Mouse (Mus musculus) right cerebral cortex, postnatal 36 days (tissue): ENCODE data around the gene Abcc12.

ENCODE experiments used
- DNase-seq, 2 experiments: peaks; one replicate each; pipeline ENCODE4 v3.0.0; 2022; ENCODE audit warnings: low spot score in 2 of 2, mixed read lengths in 1 of 2

Gene Abcc12

DNA sequence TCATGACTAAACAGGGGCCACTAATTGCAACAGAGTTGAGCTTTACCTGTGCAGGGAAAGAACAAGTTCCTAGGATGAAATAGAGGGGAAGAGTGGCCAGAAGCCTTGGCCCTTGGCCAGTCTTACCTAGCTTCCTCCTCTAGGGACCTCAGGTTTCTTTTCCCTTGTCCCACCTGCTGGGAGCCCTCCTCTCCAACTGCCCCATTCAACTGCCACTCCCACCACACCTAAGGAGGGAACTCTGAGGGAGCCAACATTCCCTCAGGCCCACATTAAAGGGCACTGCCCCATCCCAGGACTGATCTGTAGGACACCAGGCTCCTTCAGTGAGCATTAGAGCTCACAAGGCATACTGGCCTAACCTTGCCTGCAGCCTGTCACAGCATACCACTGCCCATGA, at the start of gene Abcc12:
Gene Abcc12 (minus strand): TSS at position 229 of the 400 bp plus-strand sequence.
- no peak for DNase-seq

DNA sequence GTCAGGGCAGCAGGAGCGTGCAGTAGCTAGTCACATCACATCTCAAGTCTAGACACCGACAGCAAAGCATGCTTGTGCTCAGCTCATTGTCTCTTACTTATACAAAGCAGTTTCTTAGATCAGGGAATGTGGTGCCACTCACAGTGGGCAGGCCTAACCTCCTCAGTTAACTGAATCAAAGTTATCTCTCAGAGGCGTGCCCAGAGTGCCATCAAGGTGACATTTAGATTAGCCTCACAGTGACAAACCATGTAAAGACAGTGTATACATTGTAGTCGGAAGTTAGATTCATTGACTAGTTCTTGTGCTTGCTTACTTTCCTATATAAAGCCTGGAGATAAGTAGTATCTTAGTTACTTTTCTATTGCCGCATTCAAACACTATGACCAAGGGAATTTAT, 49.7 kb upstream of the Abcc12 start:
- no peak for DNase-seq

DNA sequence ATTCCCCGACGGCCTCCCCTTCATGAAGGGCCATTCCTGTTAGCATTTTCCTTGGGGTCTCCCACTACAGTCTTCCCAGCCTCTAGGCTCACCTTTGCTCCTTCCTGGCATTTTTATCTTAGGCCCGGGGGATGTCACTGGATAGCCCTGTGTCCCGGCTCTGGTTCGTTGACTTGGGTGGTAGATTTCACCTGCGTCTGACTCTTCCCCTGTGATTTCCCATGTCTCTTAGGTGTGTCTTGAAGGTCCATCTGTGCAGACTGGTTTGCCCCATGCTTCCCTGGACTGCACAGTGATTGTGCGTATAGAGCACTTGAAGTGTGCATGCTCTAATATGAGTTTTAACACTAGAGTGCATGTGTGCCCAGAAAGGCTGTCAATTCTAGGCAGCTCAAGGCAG, 44.4 kb upstream of the Abcc12 start:
- DNase-seq: no peak

DNA sequence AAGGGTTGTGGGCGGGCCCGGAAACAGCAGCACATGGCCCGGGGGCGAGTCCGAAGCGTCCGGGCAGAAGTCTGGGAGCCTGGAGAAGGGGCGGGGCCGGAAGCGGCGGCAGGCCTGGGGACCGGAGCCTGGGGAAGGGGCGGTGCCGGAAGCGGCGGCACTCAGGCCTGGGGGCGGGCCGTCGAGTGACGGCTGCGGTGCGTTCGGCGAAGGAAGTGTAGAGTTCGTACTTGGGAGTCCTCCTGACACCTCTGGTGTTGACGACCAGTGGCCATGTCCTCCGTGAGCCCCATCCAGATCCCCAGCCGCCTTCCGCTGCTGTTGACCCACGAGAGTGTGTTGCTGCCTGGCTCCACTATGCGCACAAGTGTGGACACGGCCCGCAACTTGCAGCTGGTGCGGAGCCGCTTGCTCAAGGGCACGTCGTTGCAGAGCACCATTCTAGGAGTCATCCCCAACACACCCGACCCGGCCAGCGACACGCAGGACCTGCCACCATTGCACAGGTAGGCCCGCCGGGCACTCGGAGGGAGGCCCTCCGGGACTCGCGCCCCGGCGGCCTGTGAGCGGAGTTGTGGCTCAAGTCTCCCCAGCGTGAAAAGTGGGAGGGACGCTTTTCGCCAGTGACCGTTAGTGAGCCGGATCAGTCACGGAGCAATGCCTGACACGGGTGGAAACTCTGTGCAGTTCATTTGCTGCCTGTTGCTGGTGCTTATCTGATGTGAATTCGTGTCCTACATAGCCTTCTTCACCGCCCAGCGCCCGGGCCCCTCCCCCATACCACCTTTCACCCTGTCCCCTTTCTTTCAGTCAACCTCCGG, 43.6 kb upstream of the Abcc12 start, which contains the start of gene Lonp2:
Gene Lonp2 (plus strand): TSS at position 133 of the 821 bp plus-strand sequence.
- peak; percentile 97 for DNase-seq

DNA sequence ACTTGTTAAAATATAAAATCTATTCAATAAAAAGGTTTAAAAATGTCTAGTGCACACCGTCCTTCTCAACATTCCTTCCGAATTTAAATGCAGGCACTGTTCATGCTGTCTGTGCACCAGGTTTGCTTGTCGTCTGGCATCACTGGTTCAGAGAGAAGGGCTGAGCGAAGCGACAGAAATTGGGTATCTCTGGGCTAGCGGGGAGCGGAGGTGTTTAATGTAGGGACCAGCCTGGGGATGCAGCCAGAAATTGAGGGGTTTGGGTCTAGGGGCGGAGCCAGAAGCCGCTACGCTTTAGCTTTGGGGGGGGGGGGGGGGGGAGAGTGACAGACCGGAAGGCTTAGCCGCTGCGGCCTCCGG, 43.0 kb upstream of the Abcc12 start:
- DNase-seq: no peak

DNA sequence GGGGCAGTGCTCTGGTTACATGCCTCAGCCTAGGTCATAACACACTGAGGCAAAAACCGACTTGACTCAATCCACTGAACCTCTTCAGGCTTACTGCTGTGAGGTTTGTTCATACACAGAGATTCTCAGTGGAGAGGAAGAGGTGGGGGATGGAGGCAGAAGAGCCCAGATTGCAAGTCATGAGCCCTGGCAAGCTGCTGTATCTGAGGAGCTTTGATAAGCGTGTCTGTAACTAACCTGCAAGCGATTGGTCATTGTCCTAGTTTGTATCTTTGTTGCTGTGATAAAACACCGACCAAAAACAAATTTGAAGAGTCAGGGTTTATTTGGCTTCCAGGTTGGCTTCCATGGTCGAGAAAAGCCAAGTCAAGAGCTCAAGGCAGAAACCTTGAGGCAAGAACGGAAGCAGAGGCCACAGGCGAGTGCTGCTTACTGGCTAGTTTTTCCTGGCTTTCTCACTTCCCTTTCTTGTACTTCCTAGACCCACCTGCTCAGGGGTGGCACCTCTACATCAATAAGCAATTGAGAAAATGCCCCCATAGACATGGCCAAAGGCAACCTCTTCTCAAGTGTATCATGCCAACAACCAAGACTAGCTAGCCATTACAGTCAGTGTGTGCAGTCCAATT, 37.4 kb upstream of the Abcc12 start:
- DNase-seq: no peak

DNA sequence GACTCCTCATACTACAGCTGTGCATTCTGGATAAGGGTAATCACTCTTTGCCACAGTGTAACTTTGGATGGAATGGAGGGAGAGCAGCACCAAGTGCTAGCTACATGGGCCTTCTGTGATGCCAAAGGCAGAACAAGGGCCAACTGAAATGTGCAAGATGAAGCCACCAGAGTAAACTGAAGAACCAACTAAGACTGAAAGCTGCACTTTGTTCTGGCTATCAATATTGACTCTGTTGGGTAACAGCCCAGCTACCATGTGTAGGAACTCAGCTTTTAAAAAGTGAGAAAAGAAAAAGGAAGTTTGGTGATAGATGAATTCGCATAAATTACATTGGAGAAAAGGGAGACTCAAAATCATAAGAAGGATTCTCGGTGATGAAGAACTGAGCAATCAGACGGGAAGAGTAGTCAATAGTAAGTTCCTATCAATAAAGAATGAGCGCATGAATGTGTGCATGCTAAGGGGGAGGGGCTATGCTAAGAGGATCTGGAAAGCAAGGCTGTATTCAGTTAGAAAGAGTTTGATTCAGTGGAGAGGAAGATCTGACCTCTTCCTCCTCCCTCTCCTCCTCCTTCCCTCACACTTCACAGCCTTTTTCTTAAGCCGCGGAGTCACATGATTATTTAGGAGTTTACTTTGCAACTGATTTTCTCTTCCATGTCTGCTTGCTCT, 34.7 kb upstream of the Abcc12 start:
- DNase-seq: no peak

DNA sequence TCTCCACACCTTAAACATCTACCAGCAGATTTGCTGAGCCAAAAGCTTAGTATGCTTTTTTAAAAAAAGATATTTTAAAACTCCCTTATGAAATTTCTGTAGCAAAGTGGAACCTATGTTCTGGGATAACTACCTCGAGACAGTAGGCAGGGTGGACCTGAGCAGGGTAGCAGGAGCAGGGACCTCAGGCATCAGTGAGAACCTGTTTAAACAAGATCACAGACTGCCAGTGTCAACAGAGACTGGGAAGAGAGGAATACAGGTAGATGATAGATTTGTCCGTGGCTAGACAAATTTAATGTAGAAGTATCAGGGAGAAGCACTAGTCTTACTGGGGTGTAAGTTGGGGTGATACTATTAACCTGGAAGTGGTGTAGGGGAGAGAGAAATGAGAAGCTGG, 33.3 kb upstream of the Abcc12 start:
- no peak for DNase-seq

DNA sequence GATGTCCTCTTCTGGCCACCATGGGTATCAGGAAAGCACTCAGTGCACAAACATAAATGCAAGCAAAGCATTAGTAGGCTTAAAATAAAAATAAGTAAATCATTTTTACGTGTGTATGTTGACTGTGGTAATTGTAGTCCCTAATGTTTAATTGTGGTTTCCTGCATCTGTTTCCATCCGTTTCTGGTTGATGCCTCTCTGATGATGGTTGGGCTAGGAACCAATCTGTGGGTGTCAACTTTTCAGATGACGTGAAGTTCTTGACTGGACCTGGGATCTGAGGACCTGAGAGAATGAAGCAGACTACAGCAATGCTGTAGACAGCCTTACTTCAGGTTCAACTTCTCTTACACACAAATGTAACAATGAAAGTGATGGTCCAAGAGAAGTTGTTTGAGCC, 24.2 kb upstream of the Abcc12 start:
- DNase-seq: no peak

DNA sequence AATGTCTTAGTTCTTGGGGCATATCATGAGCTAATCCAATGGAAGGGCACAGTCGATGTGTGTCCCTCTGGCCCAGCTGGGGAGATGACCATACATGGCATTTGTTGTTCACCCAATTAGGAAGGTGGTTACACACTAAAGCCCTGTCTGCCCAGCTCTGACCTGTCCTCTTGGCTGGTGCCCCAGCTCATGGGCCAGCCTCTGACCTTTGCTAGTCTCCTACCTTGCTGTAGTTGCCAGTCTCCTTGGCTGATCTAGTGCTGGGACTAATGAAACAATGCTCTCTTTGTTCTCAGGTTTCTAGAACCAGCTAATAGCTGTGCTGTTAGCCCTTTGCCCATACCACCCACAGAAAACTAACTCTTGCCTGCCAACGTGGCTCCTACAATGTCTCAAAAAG, 22.7 kb upstream of the Abcc12 start:
- DNase-seq: no peak

DNA sequence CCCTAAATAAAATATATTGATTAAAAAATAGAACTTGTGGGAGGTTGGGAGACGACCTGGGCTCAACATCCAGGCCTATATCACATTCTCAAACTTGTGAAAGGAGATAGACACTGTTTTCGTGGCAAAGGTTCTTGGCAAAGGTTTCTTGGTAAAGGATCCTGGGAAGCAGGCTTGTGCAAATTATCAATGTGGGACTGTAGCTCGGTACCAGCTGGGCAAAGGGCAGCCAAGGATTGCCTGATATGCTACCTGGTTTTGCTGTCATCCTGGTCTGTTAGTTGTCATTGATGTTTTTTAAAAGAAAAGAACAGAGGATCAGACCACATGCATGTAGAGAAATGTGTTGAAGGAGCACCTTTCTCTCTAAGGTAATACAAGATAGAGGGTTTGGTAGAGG, 19.8 kb upstream of the Abcc12 start:
- DNase-seq: no peak

DNA sequence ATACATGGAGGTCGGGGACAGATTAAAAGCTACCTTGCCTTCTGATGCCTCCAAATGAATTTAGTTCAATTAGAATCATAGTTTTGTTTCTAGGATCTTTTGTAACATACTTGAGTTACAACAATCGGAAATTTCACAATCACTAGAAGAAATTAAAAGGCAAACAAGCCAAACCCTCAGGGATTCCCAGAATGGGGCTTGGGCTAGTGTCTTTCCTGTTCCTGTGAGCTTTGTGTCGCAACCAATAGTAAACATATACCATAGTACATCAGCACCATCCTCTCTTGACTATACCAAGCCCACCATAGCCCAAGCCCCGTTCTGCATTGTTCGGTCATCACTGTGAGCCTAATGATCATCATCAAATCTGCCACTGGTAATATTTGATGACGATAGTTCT, 18.8 kb upstream of the Abcc12 start:
- no peak for DNase-seq

DNA sequence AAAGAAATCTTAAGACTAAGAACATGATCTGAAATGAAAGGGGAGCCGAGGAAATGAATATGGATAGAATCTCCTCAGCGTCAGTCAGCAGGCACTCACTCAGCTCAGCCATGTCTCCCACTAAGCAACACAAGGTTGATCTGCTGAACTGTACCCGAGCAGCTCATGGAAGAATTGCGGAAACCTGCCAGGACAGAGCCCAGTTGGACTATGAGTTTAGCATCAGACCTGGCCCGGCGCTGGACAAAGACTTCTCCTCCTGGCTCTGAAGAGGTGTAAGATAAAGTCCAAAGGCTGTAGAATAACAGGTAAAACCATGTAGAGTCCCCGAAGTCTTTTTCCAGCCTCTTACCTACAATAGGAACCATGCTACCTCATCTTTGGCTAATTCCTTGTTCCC, 17.2 kb upstream of the Abcc12 start:
- no peak for DNase-seq

DNA sequence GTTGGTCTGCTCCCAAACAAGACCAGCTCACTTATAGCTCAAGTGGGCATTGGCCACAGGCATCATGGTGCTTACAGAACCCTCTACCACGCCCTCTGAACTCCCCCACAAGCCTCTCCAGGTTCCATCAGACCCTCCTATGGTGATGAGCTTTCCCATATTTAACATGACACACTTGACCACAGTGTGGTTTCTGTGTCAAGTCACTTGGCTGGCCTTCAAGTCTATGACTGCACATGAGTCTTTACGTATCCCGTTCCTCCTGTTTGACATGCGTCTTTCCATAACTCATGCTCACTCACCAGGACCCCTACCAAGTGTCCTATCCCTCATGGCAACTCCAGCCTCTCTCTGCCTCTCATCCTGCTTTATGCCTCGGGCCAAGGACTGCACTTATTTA, 15.2 kb upstream of the Abcc12 start:
- DNase-seq: no peak

DNA sequence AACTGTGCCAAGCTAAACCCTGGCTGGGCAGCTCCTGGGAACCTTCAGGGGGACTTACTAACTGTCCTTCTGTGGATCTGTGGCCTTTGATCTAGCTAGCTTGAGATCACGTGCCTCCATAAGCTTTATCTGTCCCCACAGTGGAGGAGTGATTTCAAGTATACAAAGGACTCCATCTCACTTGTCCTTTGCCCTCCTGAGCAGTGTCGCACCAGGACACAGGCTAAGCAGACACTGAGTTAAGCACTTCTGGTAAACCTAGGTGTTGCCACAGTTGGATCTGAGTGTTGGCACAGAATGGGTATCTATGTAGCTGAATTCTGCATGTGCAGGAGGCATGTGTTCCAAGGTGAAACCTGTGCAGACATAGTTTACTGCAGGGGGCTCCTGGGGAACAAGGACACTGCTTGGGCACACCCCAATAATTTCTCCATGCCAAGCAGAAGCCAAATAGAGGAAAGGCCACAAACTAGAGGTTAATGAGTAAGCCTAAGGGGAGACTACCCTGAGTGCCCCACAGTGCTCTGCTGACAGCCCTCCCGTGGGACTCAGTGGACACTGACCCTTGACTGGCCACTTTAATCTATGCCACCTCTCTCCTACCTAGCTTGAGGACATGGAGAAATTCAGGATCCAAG, 13.8 kb upstream of the Abcc12 start:
- no peak for DNase-seq

DNA sequence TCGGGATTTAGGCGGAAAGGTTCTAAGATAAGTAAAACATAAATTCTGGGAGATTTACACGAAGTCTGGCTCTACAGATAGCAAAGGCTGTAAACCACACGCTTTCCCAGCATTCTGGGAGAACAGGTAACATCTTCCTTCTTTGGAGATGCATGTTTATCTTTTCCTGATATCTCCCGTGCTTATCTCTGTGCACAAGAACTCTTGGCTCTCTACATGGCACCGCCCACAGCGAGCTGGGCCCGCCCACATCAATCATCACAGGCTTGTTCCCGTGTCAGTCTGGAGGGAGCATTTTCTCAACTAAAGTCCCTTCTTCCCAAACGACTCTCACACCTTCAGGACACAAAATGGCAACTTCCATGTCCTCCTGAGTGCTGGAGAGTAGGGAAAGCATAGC, 12.6 kb upstream of the Abcc12 start:
- no peak for DNase-seq

DNA sequence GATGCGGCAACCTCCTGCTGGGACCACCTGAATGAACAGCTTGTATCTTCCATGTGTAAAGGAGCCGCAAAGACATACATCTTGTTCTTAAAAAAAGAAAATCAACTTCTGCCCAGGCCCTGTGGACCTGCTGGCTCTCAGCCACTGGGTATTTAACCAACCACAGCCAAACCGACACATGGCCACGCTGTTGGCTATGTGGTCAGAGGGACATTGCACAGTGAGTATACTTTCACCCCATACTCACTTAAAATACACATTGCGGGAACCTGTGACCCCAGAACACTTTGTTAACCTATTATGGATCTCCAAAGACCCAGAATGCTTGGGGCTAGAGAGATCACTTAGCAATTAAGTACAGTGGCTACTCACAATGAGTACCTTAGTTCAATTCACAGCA, 7.9 kb upstream of the Abcc12 start:
- no peak for DNase-seq

DNA sequence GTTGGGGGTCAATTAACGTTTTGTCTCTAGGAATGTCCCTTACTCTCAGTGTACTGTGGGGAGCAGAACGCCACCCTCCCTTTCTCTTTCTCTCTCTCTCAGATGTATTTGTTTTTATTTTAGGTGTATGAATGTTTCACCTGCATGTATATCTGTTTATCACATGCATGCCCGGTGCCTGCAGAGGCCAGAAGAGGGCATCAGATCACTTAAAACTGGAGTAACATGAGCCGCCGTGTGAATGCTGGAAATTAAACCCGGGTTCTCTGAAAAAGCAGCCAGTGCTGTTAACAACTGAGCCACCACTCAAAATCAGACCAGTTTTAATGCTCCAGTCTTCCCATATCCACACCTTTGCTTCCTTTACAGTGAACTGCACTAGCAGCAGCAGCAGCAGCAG, 6.2 kb upstream of the Abcc12 start:
- DNase-seq: no peak

DNA sequence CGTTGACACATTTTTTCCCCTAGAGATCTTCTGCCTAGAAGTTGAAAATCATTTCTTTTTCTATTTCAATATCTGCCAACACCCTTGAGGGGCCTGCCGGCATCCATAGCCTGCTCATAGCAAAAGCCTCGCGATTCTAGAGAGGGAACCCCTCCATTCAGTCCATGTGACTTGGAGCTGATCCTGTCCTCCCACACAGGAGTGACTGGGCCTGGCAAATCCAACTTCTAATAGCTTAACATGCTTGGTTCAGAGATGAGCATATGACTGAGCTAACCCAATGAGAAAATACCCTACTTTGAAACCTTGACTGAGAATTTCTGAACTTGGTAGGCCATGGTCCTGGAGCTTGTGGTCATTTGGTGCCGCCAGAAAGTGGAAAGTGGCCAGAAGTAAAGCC, 5.6 kb upstream of the Abcc12 start:
- no peak for DNase-seq

DNA sequence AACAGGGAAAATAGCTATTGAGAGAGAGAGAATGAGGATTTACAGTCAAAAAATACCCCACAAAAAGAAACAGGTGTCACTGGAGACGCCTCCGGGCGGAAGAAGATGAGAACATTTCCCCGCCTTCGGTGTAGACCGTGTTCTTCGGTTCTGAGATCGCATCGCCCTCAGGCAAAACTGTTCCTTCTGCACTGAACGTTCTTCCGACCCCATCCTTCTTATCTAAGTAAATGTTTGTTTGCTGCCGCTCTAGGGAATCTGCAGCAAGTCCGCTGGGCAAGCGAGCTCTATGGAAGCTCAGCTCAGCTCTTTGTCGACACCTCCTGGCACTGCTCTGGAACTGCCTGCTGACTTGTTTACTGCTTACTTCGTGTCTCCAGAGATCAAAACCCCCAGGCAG, 5.0 kb upstream of the Abcc12 start:
- peak; percentile 64 to 68 for DNase-seq

DNA sequence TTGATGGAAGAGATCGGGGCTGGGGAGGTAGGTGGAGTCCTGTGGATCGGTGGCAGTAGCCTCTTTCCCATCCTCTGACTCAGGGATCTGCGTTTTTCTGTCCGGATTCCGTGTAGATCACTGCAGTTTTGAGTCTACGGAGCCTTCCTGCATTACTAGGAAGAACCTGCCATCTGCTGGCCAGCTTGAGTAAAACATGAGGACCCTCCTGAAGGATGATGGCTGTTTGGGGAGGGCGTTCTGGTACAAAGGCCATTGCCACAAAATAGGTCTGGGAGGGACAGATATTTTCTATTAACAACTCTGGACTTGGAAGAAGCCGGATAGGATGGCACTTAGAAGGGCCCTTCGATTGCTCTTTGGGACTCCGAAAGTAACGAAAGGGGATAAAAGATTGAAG, 4.6 kb upstream of the Abcc12 start:
- DNase-seq: peak; percentile 64 to 68

DNA sequence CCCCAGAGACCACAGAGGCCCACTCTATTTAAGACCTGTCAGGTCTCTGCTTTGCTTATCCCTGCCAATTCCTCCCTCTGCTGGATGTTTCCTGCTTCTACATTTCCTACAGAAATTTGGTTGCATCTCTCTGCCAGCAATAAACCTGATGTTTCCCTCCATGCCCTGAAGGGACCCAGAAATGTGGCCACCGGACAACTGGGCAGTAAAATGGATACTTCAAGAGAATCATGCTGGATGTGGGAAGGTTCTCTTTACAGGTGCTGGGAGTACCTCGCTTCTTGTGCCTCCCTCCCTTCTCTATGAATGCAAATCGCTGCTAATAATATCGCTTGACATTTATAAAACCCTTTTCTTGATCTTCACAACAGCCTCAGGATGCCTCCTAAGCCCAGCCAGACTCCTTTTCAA, 1.4 kb upstream of the Abcc12 start:
- DNase-seq: no peak

DNA sequence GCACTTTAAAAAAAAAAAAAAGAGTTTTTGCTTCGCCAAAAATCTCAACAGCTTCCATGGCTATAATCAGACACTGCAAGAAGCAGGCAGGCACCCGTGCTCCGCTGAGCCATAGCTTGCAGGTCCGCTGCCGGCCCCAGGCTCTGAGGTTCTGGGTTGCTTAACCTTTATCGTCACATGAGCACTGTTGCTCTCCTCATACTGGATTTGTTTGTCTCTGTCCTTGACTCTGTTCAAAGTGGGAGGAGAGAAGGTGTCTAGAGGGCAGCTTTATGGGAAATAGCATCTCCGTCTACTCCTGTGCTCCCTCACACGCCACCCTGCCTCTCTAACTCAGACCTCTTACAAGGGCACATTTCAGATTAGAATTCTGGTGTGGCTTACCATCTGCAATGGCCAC, 1.8 kb downstream of the Abcc12 start:
- DNase-seq: no peak
